Mouse (Mus musculus) megakaryocyte, embryonic 14.5 days (primary cell): ENCODE measurements around the gene Cdk5rap2. TPM values are rescaled to one million over a fixed set of nuclear protein-coding genes. Genes with fewer than 3 reads are reported as not detected.

Experiments
- H3K27me3 ChIP-seq: replicated peaks from 2 replicates; pipeline ENCODE3; 2012; ENCODE audit warnings: inconsistent platforms
- H3K36me3 ChIP-seq: replicated peaks from 2 replicates; pipeline ENCODE3; 2012; ENCODE audit warnings: low read length, inconsistent platforms, mixed read lengths
- H3K4me1 ChIP-seq: 2 replicates; pipeline ENCODE4 v1.6.1; 2012; ENCODE audit warnings: inconsistent platforms
- H3K4me3 ChIP-seq: replicated peaks from 2 replicates; pipeline ENCODE3; 2012; ENCODE audit warnings: moderate library complexity, mild to moderate bottlenecking, inconsistent platforms
- H3K9me3 ChIP-seq: 2 replicates; pipeline ENCODE4 v1.6.1; 2012; ENCODE audit warnings: inconsistent platforms
- FLI1 ChIP-seq: IDR thresholded peaks from 2 replicates; pipeline ENCODE4 v1.6.1; 2012; ENCODE audit warnings: low read length, inconsistent platforms, mixed read lengths
- GATA1 ChIP-seq: IDR thresholded peaks from 3 replicates; pipeline ENCODE4 v1.6.1; 2012; ENCODE audit warnings: mixed read lengths, low read length, inconsistent platforms, borderline replicate concordance
- polyA plus RNA-seq: library from polyadenylated mRNA; stranded (reverse); fragments of >175 nt; gene quantifications from 2 replicates; pipeline ENCODE4 v1.2.3, GENCODE M21; 2012; ENCODE audit warnings: low replicate concordance; ENCODE audit not compliant: insufficient read depth

Cdk5rap2 gene
- polyA plus RNA-seq, 1 experiment, result 67.9 TPM

- TF ChIP-seq FLI1 (no peak), GATA1 (no peak)
- Histone ChIP-seq H3K36me3 (peaks cover 76% of the 10 kb centered on the region), H3K4me3 (no peak overlapping the region), H3K4me1 (peaks cover 3% of the 10 kb centered on the region; the same call in 1 of the 2 replicates), H3K27me3 (no peaks in the 10 kb centered on the region), H3K9me3 (no peaks in the 10 kb centered on the region)
Measured at GRCm38 (mm10) chr4:70243561-70244120, 166.6 kb downstream of the Cdk5rap2 start.

- Histone ChIP-seq H3K4me1 (peaks cover 10% of the 10 kb centered on the region), H3K36me3 (peaks cover 83% of the 10 kb centered on the region), H3K4me3 (no peak overlapping the region), H3K27me3 (no peaks in the 10 kb centered on the region), H3K9me3 (no peaks in the 10 kb centered on the region)
- TF ChIP-seq FLI1 (no peak), GATA1 (no peak)
Measured at GRCm38 (mm10) chr4:70239731-70240130, 170.5 kb downstream of the Cdk5rap2 start.

DNA sequence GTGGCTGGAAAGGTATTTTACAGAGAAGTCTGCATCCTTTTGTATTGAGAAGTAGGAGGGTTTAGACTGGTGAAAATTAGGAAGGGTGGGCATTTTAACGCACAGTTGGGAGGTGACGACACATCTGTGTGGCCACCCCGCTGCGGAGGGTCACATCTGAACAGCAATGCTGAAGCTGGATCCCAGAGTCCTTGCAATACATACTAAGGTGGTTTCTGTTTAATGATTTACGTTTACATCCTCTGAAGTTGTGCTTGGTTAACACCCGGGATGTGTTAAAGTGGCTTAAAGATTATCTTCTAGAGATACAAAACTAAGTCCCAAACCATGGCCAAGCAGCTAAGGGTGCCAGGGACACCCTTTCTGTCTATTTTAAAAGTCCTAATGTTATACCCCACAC, 171.4 kb downstream of the Cdk5rap2 start:
- H3K36me3 ChIP-seq, result peaks cover 81% of the 10 kb centered on the region
- H3K27me3 ChIP-seq, result no peaks in the 10 kb centered on the region
- H3K4me3 ChIP-seq, result no peak overlapping the region
- peaks cover 10% of the 10 kb centered on the region for H3K4me1 ChIP-seq
- no peaks in the 10 kb centered on the region for H3K9me3 ChIP-seq
- TF ChIP-seq FLI1 (no peak), GATA1 (no peak)

GRCm38 (mm10) chr4:70232383-70232782, 177.9 kb downstream of the Cdk5rap2 start:
- no peak overlapping the region for H3K4me3 ChIP-seq
- no peaks in the 10 kb centered on the region for H3K27me3 ChIP-seq
- H3K4me1 ChIP-seq, result peaks cover 8% of the 10 kb centered on the region
- H3K9me3 ChIP-seq, result no peaks in the 10 kb centered on the region
- TF ChIP-seq GATA1 (no peak), FLI1 (no peak)
- H3K36me3 ChIP-seq, result peaks cover 43% of the 10 kb centered on the region

- H3K4me3 ChIP-seq, result no peak overlapping the region
- H3K4me1 ChIP-seq, result no peaks in the 10 kb centered on the region
- H3K36me3 ChIP-seq, result peaks cover 50% of the 10 kb centered on the region
- no peaks in the 10 kb centered on the region for H3K27me3 ChIP-seq
- no peaks in the 10 kb centered on the region for H3K9me3 ChIP-seq
- TF ChIP-seq GATA1 (no peak), FLI1 (no peak)
Measured at GRCm38 (mm10) chr4:70229874-70230273, 180.4 kb downstream of the Cdk5rap2 start.

- no peak overlapping the region for H3K4me3 ChIP-seq
- no peaks in the 10 kb centered on the region for H3K4me1 ChIP-seq
- peaks cover 57% of the 10 kb centered on the region for H3K36me3 ChIP-seq
- no peaks in the 10 kb centered on the region for H3K27me3 ChIP-seq
- no peaks in the 10 kb centered on the region for H3K9me3 ChIP-seq
- TF ChIP-seq FLI1 (no peak), GATA1 (no peak)
Measured at GRCm38 (mm10) chr4:70228350-70228749, 181.9 kb downstream of the Cdk5rap2 start.

DNA sequence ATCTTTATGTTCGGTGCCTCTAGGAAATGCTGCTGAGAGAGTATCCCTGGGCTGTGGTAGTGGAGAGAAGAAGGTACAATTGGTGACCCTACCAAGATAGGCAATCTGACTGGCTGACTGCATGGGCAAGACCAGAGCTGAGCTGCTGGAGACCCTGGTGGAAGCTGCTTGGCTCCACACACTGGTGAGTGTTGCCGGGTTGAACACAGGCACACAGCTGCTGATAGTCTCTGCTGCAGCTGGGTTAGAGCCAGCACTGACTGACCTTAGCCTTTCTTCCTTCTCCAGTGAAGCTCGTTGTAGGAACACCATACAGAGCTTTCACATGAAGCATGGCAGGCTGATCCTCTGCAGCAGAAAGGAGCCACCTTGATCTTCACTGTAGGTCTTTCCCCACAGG, 182.6 kb downstream of the Cdk5rap2 start:
- Histone ChIP-seq H3K9me3 (no peaks in the 10 kb centered on the region), H3K4me1 (no peaks in the 10 kb centered on the region), H3K36me3 (peaks cover 63% of the 10 kb centered on the region), H3K27me3 (no peaks in the 10 kb centered on the region), H3K4me3 (no peak overlapping the region)
- TF ChIP-seq FLI1, result no peak
- TF ChIP-seq GATA1, result no peak

GRCm38 (mm10) chr4:70224503-70224902, 185.7 kb downstream of the Cdk5rap2 start:
- no peaks in the 10 kb centered on the region for H3K27me3 ChIP-seq
- 0 out of 2 replicates have a peak, but pooled peaks cover 3% of the 10 kb centered on the region for H3K4me1 ChIP-seq
- peaks cover 71% of the 10 kb centered on the region for H3K36me3 ChIP-seq
- H3K4me3 ChIP-seq, result no peak overlapping the region
- H3K9me3 ChIP-seq, result no peaks in the 10 kb centered on the region
- no peak for TF ChIP-seq FLI1
- no peak for TF ChIP-seq GATA1

DNA sequence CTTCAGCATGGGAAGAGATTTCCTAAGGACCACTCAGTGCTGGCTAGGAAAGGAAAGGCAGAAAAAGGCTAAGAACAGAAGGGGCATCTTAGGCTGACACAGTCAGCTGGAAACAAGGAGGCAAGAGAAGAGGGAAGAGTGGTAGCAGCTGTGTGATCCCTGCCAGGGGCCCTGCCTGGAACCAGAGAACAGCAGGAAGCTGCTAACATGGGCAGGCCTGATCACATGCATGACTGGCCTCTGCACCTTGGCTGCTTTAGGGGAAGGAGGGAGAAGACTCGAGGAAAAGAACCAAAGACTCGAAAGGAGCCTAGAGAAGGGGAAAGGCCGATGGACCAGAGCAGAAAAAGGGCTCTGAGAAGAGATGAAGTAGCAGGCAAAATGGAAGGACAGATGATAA, 188.4 kb downstream of the Cdk5rap2 start:
- no peaks in the 10 kb centered on the region for H3K27me3 ChIP-seq
- peaks cover 54% of the 10 kb centered on the region for H3K36me3 ChIP-seq
- H3K9me3 ChIP-seq, result no peaks in the 10 kb centered on the region
- 0 out of 2 replicates have a peak, but pooled peaks cover 3% of the 10 kb centered on the region for H3K4me1 ChIP-seq
- H3K4me3 ChIP-seq, result no peak overlapping the region
- TF ChIP-seq GATA1 (no peak), FLI1 (no peak)

DNA sequence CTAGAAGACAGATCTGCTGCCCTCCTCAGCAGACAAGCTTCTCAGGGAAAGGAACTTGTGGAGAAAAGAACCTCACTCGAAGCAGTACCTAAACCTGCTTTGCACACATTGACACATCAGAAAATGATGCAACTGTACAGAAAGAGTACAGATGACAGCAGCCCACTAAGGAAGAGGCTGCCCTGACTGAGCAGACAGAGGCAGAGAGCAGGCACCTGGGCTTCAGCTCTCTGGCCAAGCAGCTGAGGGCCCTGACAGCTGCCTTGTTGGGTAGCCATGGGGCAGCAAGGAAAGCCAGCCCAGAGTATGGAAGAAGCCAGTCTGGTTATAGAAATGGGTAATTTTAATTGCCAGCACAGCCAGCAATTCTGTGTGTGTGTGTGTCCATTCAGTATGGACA, 188.9 kb downstream of the Cdk5rap2 start:
- no peaks in the 10 kb centered on the region for H3K27me3 ChIP-seq
- 0 out of 2 replicates have a peak, but pooled peaks cover 3% of the 10 kb centered on the region for H3K4me1 ChIP-seq
- no peak overlapping the region for H3K4me3 ChIP-seq
- H3K9me3 ChIP-seq, result no peaks in the 10 kb centered on the region
- TF ChIP-seq FLI1 (no peak), GATA1 (no peak)
- H3K36me3 ChIP-seq, result peaks cover 48% of the 10 kb centered on the region
